Mouse (Mus musculus): ENCODE measurements around the gene Ebf3.

DNA sequence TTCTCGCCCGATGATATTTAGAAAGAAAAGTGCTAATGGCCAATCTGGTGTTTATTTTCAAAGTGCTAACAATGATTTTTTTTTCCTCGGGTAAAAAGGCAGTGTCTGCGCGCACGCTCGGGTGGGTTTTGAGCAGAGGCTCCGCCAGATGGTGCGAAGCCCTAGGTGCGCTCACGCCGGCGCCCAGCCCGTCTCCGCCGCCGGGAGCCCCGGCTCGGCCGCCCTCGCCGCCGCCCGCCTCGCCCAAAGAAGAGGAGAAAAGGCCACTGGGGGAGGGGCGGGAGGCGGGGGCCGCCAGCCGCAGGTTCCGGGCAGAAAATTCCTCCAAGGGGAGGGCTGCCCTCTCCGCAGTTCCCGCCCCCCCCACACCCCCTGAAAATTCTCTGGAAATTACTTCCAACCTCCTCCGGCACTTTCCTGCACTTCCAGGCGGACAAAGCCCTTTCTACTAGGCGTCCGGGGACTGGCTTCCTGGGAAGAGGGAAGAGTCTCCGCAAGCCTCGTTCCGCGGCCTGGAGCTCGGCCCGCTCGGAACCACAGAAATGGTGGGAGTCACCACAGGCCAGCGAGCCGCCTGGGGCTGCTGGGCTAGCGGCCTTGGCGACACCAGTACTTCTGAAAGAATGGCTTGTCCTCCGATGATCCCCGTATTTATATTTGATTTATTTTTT, 4.0 kb downstream of the Ebf3 start:
- TF ChIP-seq FLI1 (IDR thresholded peaks at IDR 0.05; ENCODE audit: low read length) (no peak), GATA1 (IDR thresholded peaks at IDR 0.05; ENCODE audit: borderline replicate concordance, low read length) (no peak)

Measured in megakaryocyte, embryonic 14.5 days (primary cell).